Mouse (Mus musculus): ENCODE data around the gene Sarnp. TPM values are rescaled to one million over a fixed set of nuclear protein-coding genes. Genes with fewer than 3 reads are reported as not detected.
"Not testable (repeated sequence)": the region's sequence is repeated elsewhere in the genome, so short reads cannot be mapped to it uniquely, and the experiment has no call there.

Sarnp gene
- polyA plus RNA-seq, 1 experiment from 2014 or later = 235 TPM

- H3K27ac ChIP-seq; H3K4me3 ChIP-seq; H3K27me3 ChIP-seq (replicated peaks); H3K9ac ChIP-seq; H3K9me3 ChIP-seq; ATAC-seq (ENCODE audit: low FRiP score, low read depth): not testable (repeated sequence)
- Histone ChIP-seq H3K4me2 (replicated peaks) (peak overlapping the region; percentile 79), H3K36me3 (peaks cover 24% of the 10 kb centered on the region; the same call in 1 of the 2 replicates), H3K4me1 (peaks cover 17% of the 10 kb centered on the region)
- 79% methylated on average over 4 of the region's 4 CpGs for WGBS
Observed at GRCm38 (mm10) chr10:128823087-128823486, 6.0 kb downstream of the Sarnp start.

GRCm38 (mm10) chr10:128823821-128824220 lies 6.7 kb downstream of the Sarnp start:
- Histone ChIP-seq H3K27me3 (replicated peaks) (no peaks in the 10 kb centered on the region), H3K27ac (no peak overlapping the region), H3K4me2 (replicated peaks) (no peak overlapping the region), H3K36me3 (peaks cover 20% of the 10 kb centered on the region; the same call in 1 of the 2 replicates), H3K9me3 (no peaks in the 10 kb centered on the region), H3K9ac (no peak overlapping the region), H3K4me1 (peaks cover 17% of the 10 kb centered on the region), H3K4me3 (no peak overlapping the region)
- WGBS = 97% methylated on average over 9 of the region's 9 CpGs
- ATAC-seq (ENCODE audit: low FRiP score, low read depth) = no peak

GRCm38 (mm10) chr10:128837400-128837799 lies 20.3 kb downstream of the Sarnp start:
- Histone ChIP-seq H3K4me1 (no peaks in the 10 kb centered on the region), H3K9ac (no peak overlapping the region), H3K36me3 (peaks cover 58% of the 10 kb centered on the region), H3K27ac (no peak overlapping the region), H3K4me2 (replicated peaks) (no peak overlapping the region), H3K4me3 (no peak overlapping the region), H3K9me3 (no peaks in the 10 kb centered on the region), H3K27me3 (replicated peaks) (no peaks in the 10 kb centered on the region)
- no peak for ATAC-seq (ENCODE audit: low FRiP score, low read depth)

- Histone ChIP-seq H3K9me3 (no peaks in the 10 kb centered on the region), H3K4me3 (no peak overlapping the region), H3K4me2 (replicated peaks) (no peak overlapping the region), H3K27ac (no peak overlapping the region), H3K9ac (no peak overlapping the region), H3K27me3 (replicated peaks) (no peaks in the 10 kb centered on the region), H3K36me3 (peaks cover 59% of the 10 kb centered on the region), H3K4me1 (no peaks in the 10 kb centered on the region)
- no peak for ATAC-seq (ENCODE audit: low FRiP score, low read depth)
Observed at GRCm38 (mm10) chr10:128839434-128839833, 22.3 kb downstream of the Sarnp start.

- H3K9me3 ChIP-seq = no peaks in the 10 kb centered on the region
- no peak overlapping the region for H3K4me3 ChIP-seq
- H3K9ac ChIP-seq = no peak overlapping the region
- H3K4me1 ChIP-seq = 0 out of 2 replicates have a peak, but pooled peaks cover under 1% of the 10 kb centered on the region
- peaks cover 52% of the 10 kb centered on the region for H3K36me3 ChIP-seq
- no peak for ATAC-seq (ENCODE audit: low FRiP score, low read depth)
- no peak overlapping the region for H3K4me2 ChIP-seq (replicated peaks)
- no peaks in the 10 kb centered on the region for H3K27me3 ChIP-seq (replicated peaks)
- no peak overlapping the region for H3K27ac ChIP-seq
Observed at GRCm38 (mm10) chr10:128840612-128841011, 23.5 kb downstream of the Sarnp start.

GRCm38 (mm10) chr10:128843260-128843659 lies 26.1 kb downstream of the Sarnp start:
- WGBS = 93% methylated on average over 5 of the region's 5 CpGs
- Histone ChIP-seq H3K4me3 (no peak overlapping the region), H3K4me2 (replicated peaks) (no peak overlapping the region), H3K27me3 (replicated peaks) (no peaks in the 10 kb centered on the region), H3K36me3 (peaks cover 44% of the 10 kb centered on the region), H3K9ac (no peak overlapping the region), H3K27ac (no peak overlapping the region), H3K4me1 (0 out of 2 replicates have a peak, but pooled peaks cover 4% of the 10 kb centered on the region), H3K9me3 (no peaks in the 10 kb centered on the region)
- ATAC-seq (ENCODE audit: low FRiP score, low read depth) = no peak

GRCm38 (mm10) chr10:128845516-128845915 lies 28.4 kb downstream of the Sarnp start:
- H3K4me2 ChIP-seq (replicated peaks) = no peak overlapping the region
- no peak overlapping the region for H3K9ac ChIP-seq
- WGBS = 22% methylated on average over 2 of the region's 2 CpGs
- H3K9me3 ChIP-seq = no peaks in the 10 kb centered on the region
- peaks cover 51% of the 10 kb centered on the region for H3K36me3 ChIP-seq
- no peak for ATAC-seq (ENCODE audit: low FRiP score, low read depth)
- H3K4me1 ChIP-seq = 0 out of 2 replicates have a peak, but pooled peaks cover 4% of the 10 kb centered on the region
- H3K4me3 ChIP-seq = no peak overlapping the region
- H3K27ac ChIP-seq = no peak overlapping the region
- no peaks in the 10 kb centered on the region for H3K27me3 ChIP-seq (replicated peaks)

- Histone ChIP-seq H3K36me3 (peaks cover 42% of the 10 kb centered on the region), H3K4me2 (replicated peaks) (no peak overlapping the region), H3K4me3 (no peak overlapping the region), H3K9me3 (no peaks in the 10 kb centered on the region), H3K9ac (no peak overlapping the region), H3K27ac (no peak overlapping the region), H3K27me3 (replicated peaks) (no peaks in the 10 kb centered on the region), H3K4me1 (0 out of 2 replicates have a peak, but pooled peaks cover 4% of the 10 kb centered on the region)
- 96% methylated on average over 4 of the region's 4 CpGs for WGBS
- no peak for ATAC-seq (ENCODE audit: low FRiP score, low read depth)
Observed at GRCm38 (mm10) chr10:128846664-128847063, 29.5 kb downstream of the Sarnp start.

GRCm38 (mm10) chr10:128848426-128848825 lies 31.3 kb downstream of the Sarnp start:
- no peak overlapping the region for H3K4me2 ChIP-seq (replicated peaks)
- ATAC-seq (ENCODE audit: low FRiP score, low read depth) = no peak
- no peaks in the 10 kb centered on the region for H3K9me3 ChIP-seq
- H3K27me3 ChIP-seq (replicated peaks) = no peaks in the 10 kb centered on the region
- H3K4me1 ChIP-seq = 0 out of 2 replicates have a peak, but pooled peaks cover 4% of the 10 kb centered on the region
- H3K4me3 ChIP-seq = no peak overlapping the region
- WGBS = 56% methylated on average over 2 of the region's 2 CpGs
- no peak overlapping the region for H3K27ac ChIP-seq
- no peak overlapping the region for H3K9ac ChIP-seq
- H3K36me3 ChIP-seq = peaks cover 34% of the 10 kb centered on the region

GRCm38 (mm10) chr10:128850339-128850738 lies 33.2 kb downstream of the Sarnp start:
- Histone ChIP-seq H3K36me3 (peaks cover 39% of the 10 kb centered on the region), H3K4me2 (replicated peaks) (no peak overlapping the region), H3K4me1 (0 out of 2 replicates have a peak, but pooled peaks cover 4% of the 10 kb centered on the region), H3K9me3 (no peaks in the 10 kb centered on the region), H3K27me3 (replicated peaks) (no peaks in the 10 kb centered on the region), H3K4me3 (no peak overlapping the region), H3K9ac (no peak overlapping the region), H3K27ac (no peak overlapping the region)
- 68% methylated on average over 3 of the region's 3 CpGs for WGBS
- no peak for ATAC-seq (ENCODE audit: low FRiP score, low read depth)

- Histone ChIP-seq H3K4me2 (replicated peaks) (no peak overlapping the region), H3K36me3 (peaks cover 36% of the 10 kb centered on the region; the same call in 1 of the 2 replicates), H3K4me3 (no peak overlapping the region), H3K27ac (no peak overlapping the region), H3K4me1 (no peaks in the 10 kb centered on the region), H3K27me3 (replicated peaks) (no peaks in the 10 kb centered on the region), H3K9me3 (no peaks in the 10 kb centered on the region), H3K9ac (no peak overlapping the region)
- no peak for ATAC-seq (ENCODE audit: low FRiP score, low read depth)
Observed at GRCm38 (mm10) chr10:128861176-128861575, 44.0 kb downstream of the Sarnp start.

- Histone ChIP-seq H3K36me3 (peaks cover 22% of the 10 kb centered on the region), H3K27ac (no peak overlapping the region), H3K4me1 (no peaks in the 10 kb centered on the region), H3K9ac (no peak overlapping the region), H3K27me3 (replicated peaks) (no peaks in the 10 kb centered on the region), H3K4me2 (replicated peaks) (no peak overlapping the region), H3K9me3 (no peaks in the 10 kb centered on the region), H3K4me3 (no peak overlapping the region)
- WGBS = 89% methylated on average over 3 of the region's 3 CpGs
- no peak for ATAC-seq (ENCODE audit: low FRiP score, low read depth)
Observed at GRCm38 (mm10) chr10:128866042-128866441, 48.9 kb downstream of the Sarnp start.

- Histone ChIP-seq H3K4me1 (no peaks in the 10 kb centered on the region), H3K9ac (no peak overlapping the region), H3K4me2 (replicated peaks) (no peak overlapping the region), H3K27me3 (replicated peaks) (no peaks in the 10 kb centered on the region), H3K4me3 (no peak overlapping the region), H3K27ac (no peak overlapping the region), H3K9me3 (no peaks in the 10 kb centered on the region), H3K36me3 (peaks cover 27% of the 10 kb centered on the region)
- WGBS = 91% methylated on average over 1 of the region's 1 CpGs
- no peak for ATAC-seq (ENCODE audit: low FRiP score, low read depth)
Observed at GRCm38 (mm10) chr10:128866518-128866917, 49.4 kb downstream of the Sarnp start.

All from neural tube, embryonic 12.5 days (tissue).